Mouse (Mus musculus): ENCODE results near the gene Pccb.
A peak's percentile ranks its signal among the peaks of the same experiment; 100 is the strongest.

The Pccb gene

GRCm38 (mm10) chr9:101034448-101035098 lies at the start of gene Pccb:
Gene Pccb (minus strand): TSS chr9:101034898.
- DNase-seq (ENCODE audit: low read depth), result peak; percentile 97

- DNase-seq (ENCODE audit: low read depth), result no peak
Measured at GRCm38 (mm10) chr9:101083728-101084127, 49.0 kb upstream of the Pccb start.

- no peak for DNase-seq (ENCODE audit: low read depth)
Measured at GRCm38 (mm10) chr9:101080046-101080685, 45.5 kb upstream of the Pccb start.

- DNase-seq (ENCODE audit: low read depth), result no peak
Measured at GRCm38 (mm10) chr9:101078579-101078978, 43.9 kb upstream of the Pccb start.

- no peak for DNase-seq (ENCODE audit: low read depth)
Measured at GRCm38 (mm10) chr9:101077486-101077885, 42.8 kb upstream of the Pccb start.

GRCm38 (mm10) chr9:101076095-101076875 lies 41.6 kb upstream of the Pccb start:
- DNase-seq (ENCODE audit: low read depth), result peak; percentile 80

GRCm38 (mm10) chr9:101075694-101076093 lies 41.0 kb upstream of the Pccb start:
- DNase-seq (ENCODE audit: low read depth), result no peak

- peak; percentile 58 for DNase-seq (ENCODE audit: low read depth)
Measured at GRCm38 (mm10) chr9:101075091-101075581, 40.4 kb upstream of the Pccb start.

- DNase-seq (ENCODE audit: low read depth), result peak; percentile 70
Measured at GRCm38 (mm10) chr9:101074332-101075021, 39.8 kb upstream of the Pccb start.

GRCm38 (mm10) chr9:101073987-101074331 lies 39.3 kb upstream of the Pccb start, which contains the start of gene Msl2:
Gene Msl2 (plus strand): TSS chr9:101074101.
- no peak for DNase-seq (ENCODE audit: low read depth)

- peak; percentile 100 for DNase-seq (ENCODE audit: low read depth)
Measured at GRCm38 (mm10) chr9:101073041-101073986, 38.6 kb upstream of the Pccb start.

- no peak for DNase-seq (ENCODE audit: low read depth)
Measured at GRCm38 (mm10) chr9:101072506-101072905, 37.8 kb upstream of the Pccb start.

- no peak for DNase-seq (ENCODE audit: low read depth)
Measured at GRCm38 (mm10) chr9:101069781-101070180, 35.1 kb upstream of the Pccb start.

GRCm38 (mm10) chr9:101065076-101065602 lies 30.4 kb upstream of the Pccb start:
- no peak for DNase-seq (ENCODE audit: low read depth)

GRCm38 (mm10) chr9:101062253-101062780 lies 27.6 kb upstream of the Pccb start:
- no peak for DNase-seq (ENCODE audit: low read depth)

- no peak for DNase-seq (ENCODE audit: low read depth)
Measured at GRCm38 (mm10) chr9:101061035-101061434, 26.3 kb upstream of the Pccb start.

- no peak for DNase-seq (ENCODE audit: low read depth)
Measured at GRCm38 (mm10) chr9:101057156-101057555, 22.5 kb upstream of the Pccb start.

- no peak for DNase-seq (ENCODE audit: low read depth)
Measured at GRCm38 (mm10) chr9:101053279-101053678, 18.6 kb upstream of the Pccb start.

- no peak for DNase-seq (ENCODE audit: low read depth)
Measured at GRCm38 (mm10) chr9:101052691-101053090, 18.0 kb upstream of the Pccb start.

GRCm38 (mm10) chr9:101052007-101052406 lies 17.3 kb upstream of the Pccb start:
- no peak for DNase-seq (ENCODE audit: low read depth)

Measured in 416B (cell line).